Mouse (Mus musculus) CH12.LX (cell line): Measurements from ENCODE around the gene Zc3h4.

ENCODE experiments used
- CTCF ChIP-seq, 2 experiments: IDR thresholded peaks in 1 of 2; conservative IDR thresholded peaks in 1 of 2; 2 replicates each; pipeline ENCODE4 v1.5.1; 2011 to 2012; ENCODE audit warnings: low read depth in 2 of 2, low read length in 2 of 2, improper control_type of control experiment in 1 of 2, inconsistent platforms in 1 of 2, mild to moderate bottlenecking in 1 of 2, moderate library complexity in 1 of 2
- E2F4 ChIP-seq: IDR thresholded peaks from 2 replicates; pipeline ENCODE4 v1.6.1; 2011; ENCODE audit warnings: low read depth, low read length, improper control_type of control experiment; ENCODE audit not compliant: insufficient replicate concordance
- EP300 ChIP-seq: IDR thresholded peaks from 2 replicates; pipeline ENCODE4 v1.6.1; 2011; ENCODE audit warnings: low read length, improper control_type of control experiment
- GABPA ChIP-seq: IDR thresholded peaks from 2 replicates; pipeline ENCODE4 v1.6.1; 2012; ENCODE audit warnings: low read depth, low read length, improper control_type of control experiment, inconsistent platforms; ENCODE audit not compliant: insufficient replicate concordance
- KAT2A ChIP-seq: IDR thresholded peaks from 2 replicates; pipeline ENCODE4 v1.6.1; 2012; ENCODE audit warnings: low read length, improper control_type of control experiment, inconsistent platforms; ENCODE audit not compliant: insufficient replicate concordance
- MAFK ChIP-seq: IDR thresholded peaks from 2 replicates; pipeline ENCODE4 v1.6.1; 2011; ENCODE audit warnings: low read length, improper control_type of control experiment; ENCODE audit not compliant: insufficient replicate concordance
- MXI1 ChIP-seq: IDR thresholded peaks from 2 replicates; pipeline ENCODE4 v1.6.1; 2011; ENCODE audit warnings: mild to moderate bottlenecking, low read depth, low read length, improper control_type of control experiment
- TCF12 ChIP-seq: IDR thresholded peaks from 2 replicates; pipeline ENCODE4 v1.6.1; 2014; ENCODE audit warnings: low read depth, mild to moderate bottlenecking, inconsistent platforms, low read length, improper control_type of control experiment
- USF1 ChIP-seq: IDR thresholded peaks from 2 replicates; pipeline ENCODE4 v1.6.1; 2014; ENCODE audit warnings: low read depth, mild to moderate bottlenecking, inconsistent platforms, low read length, improper control_type of control experiment

GRCm38 (mm10) chr7:16474445-16474844 is 73.7 kb downstream of the Zc3h4 start:
- TF ChIP-seq MAFK = no peak
- no peak for TF ChIP-seq CTCF (conservative IDR thresholded peaks at IDR 0.05 in 1 of 2, IDR thresholded peaks at IDR 0.05 in 1 of 2; ENCODE audit: low read depth in 2 of 2, low read length in 2 of 2)
- TF ChIP-seq GABPA = no peak
- TF ChIP-seq KAT2A = no peak
- no peak for TF ChIP-seq EP300
- no peak for TF ChIP-seq E2F4
- TF ChIP-seq MXI1 = no peak
- TF ChIP-seq USF1 = no peak
- no peak for TF ChIP-seq TCF12
